Mouse (Mus musculus) ovary, postnatal 14 days (tissue): ENCODE measurements around the gene Trim21.

Experiments used
- DNase-seq: peaks from one replicate; pipeline ENCODE4 v3.0.0; 2022; ENCODE audit warnings: low spot score

Trim21 gene

DNA sequence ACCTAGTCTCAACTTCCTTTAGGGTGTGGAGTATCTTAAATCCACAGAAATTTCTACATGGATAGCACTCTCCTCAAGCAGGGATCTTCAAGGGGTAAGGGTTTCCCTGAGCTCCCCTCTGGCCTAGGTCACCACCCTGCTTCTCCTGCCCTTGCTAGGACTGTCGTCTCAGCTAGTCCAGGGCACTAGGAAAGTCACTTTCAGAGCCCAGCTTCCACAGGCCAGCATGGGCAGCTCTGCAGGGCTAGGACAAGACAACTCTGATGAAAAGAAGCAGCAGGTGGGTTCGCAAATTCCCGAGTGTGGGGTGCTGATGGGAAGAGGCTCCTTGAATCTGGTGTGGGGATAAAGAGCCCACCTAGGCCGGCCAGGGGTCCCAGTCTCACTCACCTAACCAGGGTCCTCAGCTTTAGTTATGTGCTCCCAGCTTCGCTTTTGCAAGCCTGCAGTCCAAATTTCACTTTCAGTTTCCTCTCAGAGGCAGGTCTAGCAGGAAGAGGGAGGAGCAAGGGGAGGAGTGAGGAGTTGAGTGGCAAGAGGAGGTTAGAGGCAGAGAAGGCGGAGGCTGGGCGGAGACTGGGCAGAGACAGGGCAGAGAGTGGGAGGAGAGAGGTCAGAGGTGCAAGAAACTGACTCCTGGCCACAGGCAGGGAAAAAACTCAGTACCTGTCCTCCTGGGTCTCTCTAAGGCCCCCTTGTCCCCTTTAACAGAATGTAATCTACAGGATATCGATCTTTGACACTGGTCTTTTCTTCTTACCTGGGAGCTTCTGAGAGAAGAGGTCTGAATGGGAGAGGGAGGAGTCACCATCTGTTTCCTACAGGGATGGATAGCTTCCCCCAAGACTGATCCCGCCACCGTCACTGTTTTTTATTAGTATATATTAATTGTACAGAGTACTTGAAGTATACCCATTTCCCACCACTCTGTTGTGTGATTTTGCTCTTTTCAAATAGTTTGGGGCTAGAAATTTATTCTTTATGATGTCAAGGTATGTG is at the start of gene Trim21:
TSS of gene Trim21 (minus strand) at position 488 of the 999 bp plus-strand sequence.
- DNase-seq = peak; percentile 73

DNA sequence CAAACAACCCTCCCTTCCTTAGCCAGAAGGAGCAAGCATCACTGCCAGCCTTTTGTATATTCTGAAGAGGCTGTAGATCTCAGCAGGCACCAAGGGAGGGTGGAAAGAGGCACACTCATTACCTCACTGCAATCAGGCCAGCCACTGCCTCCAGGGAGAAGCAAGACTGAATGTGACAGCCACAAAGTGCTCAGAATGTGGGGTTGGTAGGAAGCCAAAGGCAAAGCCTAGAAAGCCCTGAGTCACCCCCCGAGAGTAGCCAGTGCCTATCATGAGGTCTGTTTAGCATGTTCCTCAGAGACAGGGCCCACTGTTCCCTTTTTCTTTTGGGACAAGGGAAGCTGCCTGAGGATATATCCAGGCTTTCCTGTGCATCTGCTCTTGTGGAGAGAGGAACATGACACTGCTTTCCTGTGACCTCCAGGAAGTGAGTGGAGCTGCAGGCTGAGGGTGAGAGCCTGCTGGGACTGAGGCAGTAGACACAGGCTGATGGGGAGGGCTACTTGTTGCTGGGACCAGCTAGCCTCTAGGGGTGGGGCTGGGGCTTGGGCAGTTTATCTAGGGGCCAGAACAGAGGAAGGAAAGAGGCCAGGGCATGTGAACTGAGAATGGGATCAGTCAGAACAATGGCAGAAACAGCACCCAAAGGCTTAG is 32.2 kb upstream of the Trim21 start, which contains the start of gene Olfr552:
TSS of gene Olfr552 (plus strand) at position 393 of the 654 bp plus-strand sequence.
- no peak for DNase-seq

DNA sequence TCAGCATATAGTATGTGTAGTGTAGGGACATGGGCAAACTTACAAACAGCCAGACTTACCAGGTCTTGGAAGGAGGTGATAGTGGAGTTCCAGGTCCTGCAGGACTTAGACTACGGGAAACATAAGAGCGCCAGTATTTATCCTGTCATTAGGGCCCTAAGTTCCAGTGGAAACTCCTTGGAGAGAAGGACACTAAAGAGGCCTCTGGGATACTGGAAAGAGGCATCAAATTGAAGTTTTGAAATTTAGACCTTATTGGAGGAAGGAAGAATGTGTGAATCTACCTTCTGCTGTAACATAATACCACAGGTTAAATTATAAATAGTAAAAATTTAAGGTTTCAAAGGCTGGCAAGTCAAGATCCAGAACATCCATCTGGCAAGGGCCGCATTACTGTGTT is 26.5 kb upstream of the Trim21 start, which contains the start of gene Olfr551:
TSS of gene Olfr551 (minus strand) at position 101 of the 400 bp plus-strand sequence.
- no peak for DNase-seq

DNA sequence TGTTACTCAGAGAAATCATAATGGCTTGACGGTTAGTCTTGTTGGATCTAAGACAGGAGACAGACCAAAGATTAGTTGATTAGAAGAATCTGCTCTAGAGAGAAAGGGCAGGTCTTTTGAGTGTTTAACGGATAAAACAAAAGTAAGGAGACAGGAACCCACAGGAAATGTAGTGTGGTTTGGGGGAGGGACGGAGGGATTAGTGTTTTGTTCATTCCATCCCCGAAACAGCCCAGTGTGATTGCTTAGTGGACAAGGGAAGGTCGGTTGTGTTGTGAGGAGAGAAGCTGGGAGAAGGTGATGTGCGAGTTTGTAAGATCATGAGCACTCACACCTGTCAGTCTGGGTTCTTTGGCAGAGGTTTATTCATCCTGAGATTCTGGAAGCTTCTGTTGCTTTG is 10.7 kb upstream of the Trim21 start:
- no peak for DNase-seq

DNA sequence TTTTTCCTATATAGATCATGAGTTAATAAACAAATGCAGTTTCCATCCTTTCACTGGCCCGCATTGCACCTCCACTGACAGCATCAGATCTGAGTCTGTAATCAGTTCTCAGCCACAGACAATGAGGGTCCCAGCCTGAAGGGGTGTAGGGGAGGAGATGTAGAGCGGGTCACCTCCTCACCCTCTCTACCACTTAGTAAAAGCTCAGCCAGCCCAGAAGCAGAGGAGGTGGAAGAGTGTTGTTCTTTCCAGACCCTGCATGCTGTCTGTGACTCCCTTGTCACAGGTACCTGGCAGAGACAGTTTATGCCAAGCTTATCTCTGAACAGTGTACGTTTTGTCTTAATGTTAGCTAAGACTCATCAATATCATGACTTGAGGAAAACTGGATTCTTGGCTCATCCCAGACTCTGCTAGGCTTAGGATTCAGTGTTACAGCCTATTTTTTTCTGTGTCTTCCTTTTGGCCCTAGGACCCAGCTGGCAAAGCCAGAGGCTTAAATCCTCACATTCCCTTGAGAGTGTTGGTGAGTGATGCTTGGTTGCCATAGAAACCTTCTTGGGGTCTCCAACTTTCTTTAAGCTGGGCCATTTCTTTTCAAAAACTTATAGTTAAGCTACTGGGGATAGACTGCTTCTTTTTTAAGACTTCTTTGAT is 8.0 kb upstream of the Trim21 start:
- no peak for DNase-seq

DNA sequence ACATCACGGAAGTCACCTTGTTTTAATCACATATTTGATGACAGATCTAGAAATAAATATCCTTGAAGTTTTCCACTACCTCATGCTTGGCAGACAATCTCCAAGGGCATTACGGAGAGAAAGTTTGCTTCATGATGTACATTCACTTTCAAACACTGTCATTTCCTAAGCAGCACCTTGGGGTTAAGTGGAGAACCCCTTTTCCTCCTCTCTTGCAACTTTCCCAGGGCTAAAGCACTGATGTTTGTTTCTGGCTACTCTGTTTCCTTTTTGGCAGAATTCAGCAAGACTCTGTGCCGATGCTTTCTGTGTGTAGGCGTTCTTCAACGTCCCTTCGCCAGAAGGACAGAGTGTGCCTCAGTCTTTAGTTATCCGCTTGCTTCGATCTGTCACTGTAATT is 5.9 kb upstream of the Trim21 start, which contains the start of gene Olfr550:
TSS of gene Olfr550 (plus strand) at position 301 of the 400 bp plus-strand sequence.
- DNase-seq = no peak

DNA sequence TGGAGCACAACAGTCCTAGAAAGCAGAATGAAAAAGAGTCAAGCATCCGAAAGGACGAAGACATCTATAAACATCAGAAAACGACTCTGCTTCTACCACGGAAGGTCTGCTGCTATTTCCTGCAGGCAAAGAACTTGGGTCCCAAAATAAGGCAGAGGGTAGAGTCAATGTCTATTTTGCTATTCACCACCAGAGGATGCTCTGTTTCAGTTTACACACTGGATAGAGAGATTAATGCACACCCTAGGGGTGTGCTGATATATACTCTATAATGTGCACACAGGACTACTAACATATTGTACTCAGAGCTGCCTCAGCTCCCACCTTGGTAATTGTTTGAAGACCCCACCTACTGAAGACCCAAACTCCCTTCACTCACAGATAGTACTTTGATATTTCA is 933 bp upstream of the Trim21 start:
- DNase-seq = no peak

DNA sequence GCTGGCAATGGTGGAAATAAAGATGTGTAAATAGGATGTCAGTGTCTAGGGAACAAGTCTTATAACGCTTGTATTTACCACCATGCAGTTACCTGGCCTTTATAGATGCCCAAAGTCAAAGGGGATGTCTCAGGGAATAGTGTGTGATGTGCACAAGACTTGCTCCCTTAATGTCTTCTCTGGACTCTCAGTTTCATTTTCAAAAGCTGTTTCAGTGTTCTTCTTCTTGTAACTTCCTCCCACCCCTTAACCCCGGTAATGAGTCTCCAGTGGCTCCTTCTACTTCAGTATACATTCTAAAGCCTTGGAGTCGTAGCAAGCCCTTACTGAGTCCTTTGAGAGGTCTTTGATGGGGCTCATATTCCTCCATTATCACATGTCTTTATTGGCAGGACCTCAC is 12.0 kb downstream of the Trim21 start:
- no peak for DNase-seq

DNA sequence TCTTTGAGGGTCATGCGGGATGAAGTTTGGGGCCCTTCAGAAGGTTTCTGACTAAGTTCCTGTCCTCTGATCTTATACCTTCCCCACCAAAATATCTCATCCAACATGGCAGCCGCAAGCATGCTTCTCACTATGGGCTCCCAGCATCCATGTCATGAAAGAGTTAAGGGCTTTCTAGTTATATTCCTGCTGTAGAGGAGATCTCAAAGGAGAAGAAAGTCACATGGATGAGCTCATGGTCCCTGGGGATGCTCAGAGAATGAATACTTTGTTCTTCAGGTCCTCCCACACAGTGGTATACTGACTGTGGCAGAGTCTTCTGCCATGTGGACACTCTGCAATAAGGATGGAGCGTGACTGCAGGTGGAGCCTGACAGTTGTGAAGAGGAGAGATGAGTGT is 15.7 kb downstream of the Trim21 start, which contains the start of gene Olfr549:
TSS of gene Olfr549 (plus strand) at position 301 of the 400 bp plus-strand sequence.
- DNase-seq = no peak

DNA sequence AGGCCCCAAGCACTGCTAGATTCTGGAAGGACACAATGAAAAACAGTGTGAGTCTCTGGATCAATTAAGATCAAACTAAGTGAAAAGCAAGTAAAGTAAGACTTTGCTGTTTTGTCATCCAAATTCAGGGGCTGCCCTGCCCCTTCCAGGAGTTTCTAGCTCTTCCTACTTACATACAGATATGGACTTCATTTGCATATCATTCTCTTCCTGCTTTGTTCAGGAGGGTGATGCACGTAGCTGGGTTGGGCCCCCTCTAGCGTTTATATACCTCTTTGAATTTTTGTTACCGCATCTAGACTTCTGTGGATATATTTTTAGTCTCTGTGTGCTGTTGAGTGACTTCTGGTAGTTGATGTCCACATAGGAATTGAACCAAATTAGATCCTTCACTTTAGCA is 24.0 kb downstream of the Trim21 start:
- no peak for DNase-seq

DNA sequence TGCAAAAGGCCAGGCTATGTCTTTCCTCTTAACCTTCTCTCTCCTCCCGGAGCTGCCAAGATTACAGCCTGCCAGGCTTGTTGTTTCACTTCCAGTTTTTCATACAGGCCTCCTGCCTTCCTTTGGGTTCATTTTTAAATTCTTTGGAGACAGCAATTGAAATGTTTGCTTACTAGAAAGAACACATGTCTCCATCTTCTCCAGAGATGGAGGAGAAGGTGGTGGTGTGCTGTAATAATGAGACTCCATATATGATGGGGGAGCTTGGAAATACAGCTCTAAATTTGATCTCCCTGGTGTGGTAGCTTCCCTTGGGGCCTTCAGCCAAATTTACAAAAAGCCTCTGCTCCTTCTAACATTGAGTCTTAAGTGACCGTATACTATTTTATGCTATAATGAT is 24.7 kb downstream of the Trim21 start, which contains the start of gene Olfr548-ps1:
TSS of gene Olfr548-ps1 (plus strand) at position 301 of the 400 bp plus-strand sequence.
- DNase-seq = no peak

DNA sequence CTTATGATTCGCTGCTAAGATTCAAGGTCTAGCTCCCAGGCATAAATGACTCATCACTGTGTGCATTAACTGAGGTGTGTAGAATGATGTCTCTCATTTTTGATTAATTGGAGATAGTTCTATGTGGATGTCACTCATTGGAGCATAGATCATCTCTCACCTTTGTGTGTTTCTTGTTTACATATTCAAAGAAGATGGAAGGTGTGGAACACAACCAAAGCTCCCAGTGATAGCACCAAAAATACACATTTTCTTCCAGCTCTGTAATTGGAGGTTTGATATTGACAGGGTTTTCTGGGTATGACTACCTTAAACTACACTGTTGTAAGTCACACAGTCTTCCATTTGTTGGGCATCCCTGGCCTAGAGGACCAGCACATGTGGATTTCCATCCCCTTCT is 30.8 kb downstream of the Trim21 start, which contains the start of gene Olfr547:
TSS of gene Olfr547 (plus strand) at position 301 of the 400 bp plus-strand sequence.
- no peak for DNase-seq

DNA sequence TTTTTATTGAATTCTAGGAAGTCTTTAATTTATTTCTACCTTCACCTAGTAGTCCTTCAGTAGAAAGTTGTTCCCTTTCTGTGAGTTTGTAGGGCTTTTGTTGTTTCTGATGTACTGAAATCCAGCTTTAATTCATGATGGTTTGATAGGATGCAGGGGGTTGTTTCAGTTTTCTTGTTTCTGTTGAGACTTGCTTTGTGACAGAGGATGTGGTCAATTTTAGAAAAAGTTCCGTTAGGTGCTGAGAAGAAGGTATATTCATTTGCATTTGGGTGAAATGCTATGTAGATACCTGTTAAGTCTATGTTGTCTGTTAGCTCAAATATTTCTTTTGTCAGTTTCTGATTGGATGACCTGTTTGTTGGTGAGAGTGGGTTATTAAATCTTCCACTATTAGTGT is 36.2 kb downstream of the Trim21 start:
- DNase-seq = no peak

DNA sequence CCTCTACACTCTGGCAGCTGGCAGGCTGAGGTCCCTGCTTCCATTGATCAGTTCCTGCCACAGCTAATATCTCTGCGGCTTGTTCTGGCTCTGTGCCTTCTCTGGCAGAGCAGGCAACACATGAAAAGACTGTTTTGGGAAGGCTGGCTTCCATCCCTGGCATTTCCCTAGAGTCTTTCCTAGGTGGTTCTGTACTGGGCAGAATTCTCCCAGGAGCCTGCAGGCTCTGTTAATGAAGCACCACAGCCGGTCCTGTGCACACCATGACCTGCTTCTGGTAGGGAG is 48.3 kb downstream of the Trim21 start:
- DNase-seq = no peak

DNA sequence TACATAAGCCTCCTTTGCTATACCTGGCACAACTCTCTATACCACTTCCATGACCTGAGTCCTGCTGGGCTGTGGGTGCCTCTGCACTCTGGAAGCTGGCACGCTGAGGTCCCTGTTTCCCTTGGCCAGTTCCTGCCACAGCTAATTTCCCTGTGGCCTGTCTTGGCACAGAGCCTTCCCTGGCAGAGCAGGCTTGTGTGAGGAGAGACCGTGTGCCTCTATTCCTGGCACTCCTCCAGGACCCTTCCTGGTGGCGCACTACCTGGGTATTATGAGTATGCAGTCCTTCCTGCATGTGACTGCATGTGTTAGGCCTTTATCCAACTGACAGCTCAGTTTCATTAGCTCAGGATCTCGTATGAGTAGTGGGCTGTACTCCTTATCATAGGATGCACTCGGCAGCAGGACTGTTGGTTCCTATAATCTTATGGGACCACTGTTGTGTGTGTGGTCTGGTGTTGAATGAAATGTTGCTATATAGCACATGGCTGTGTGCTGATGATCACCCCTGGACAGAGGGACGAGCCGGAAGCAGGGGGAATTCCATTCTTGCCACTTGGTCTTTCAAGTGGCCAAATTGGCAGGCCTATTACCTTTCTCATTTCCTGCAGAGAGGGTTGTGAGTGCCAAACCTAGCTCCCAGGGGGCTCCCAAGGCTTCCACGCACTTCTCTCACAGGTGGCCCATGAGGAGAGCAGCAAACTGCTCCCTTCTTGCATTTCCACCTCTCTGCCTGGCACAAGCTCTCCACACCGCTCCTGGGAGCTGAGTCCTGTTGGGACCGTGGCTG is 48.8 kb downstream of the Trim21 start:
- peak; percentile 14 for DNase-seq

DNA sequence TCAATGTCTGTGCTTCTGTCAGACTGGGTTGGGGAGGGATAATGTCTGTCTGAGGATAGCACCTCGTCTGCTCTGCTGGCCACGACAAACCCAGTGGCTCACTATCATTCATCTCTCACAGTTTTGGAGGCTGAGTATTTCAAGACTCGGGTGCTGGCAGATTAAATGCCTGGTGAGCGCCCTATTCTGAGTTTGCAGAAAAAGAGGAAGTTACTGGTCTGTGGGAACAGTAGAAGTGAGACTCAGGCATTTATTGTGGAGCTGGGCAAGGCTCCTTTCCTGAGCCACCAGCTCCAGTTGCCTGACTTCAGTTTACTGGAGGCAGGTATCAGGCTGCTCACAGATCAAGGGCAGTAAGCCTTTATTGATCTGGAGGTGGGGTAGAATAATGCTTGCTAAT is 51.1 kb downstream of the Trim21 start:
- DNase-seq = no peak

DNA sequence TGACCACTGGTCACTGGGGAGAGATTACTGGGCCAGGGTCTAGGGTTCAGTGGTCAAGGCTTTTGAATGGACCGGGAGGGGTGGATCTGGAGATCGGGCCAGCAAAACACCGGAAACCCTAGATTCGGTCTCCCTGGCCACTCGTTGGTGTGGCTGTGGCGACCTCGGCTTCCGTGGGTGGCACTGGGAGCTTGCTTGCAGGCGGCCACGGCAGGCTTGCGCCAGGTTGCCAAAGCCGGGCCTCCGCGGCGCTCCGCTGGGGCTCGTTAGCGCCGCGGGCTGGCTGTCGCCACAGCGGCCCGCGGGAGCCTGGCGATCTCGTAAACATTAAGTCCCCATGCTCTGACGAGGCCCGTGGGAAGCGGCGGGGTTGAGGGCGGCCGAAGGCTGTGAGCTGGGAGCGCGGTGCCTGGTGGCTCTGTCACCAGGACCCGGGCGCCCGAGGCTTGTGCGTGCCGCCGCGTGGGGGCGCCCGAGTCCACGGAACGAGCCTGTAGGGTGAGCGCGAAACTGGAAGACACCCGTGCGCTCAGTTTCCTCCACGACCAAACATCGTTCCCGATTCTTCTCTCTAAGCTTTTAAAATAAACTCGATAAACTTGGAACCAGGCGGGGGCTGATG is 52.4 kb downstream of the Trim21 start:
- peak; percentile 84 for DNase-seq

DNA sequence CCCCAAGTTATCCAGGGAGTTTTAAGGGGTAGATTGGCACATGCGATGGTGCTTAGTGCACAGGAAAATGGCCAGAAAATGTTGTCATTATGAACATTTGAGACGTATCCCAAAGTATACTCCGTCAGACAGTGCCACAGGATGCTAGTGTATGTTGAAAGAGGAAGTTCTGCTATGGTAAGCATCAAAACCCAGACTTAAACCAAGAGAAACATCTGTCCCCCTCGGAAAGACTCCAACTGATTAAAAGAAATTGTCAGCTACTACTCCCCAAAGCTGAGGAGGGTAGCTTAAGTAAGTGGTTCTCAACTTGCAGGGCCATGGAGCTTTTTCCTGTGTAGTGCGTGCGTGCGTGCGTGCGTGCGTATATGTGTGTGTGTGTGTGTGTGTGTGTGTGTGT is 53.4 kb downstream of the Trim21 start:
- DNase-seq = no peak

DNA sequence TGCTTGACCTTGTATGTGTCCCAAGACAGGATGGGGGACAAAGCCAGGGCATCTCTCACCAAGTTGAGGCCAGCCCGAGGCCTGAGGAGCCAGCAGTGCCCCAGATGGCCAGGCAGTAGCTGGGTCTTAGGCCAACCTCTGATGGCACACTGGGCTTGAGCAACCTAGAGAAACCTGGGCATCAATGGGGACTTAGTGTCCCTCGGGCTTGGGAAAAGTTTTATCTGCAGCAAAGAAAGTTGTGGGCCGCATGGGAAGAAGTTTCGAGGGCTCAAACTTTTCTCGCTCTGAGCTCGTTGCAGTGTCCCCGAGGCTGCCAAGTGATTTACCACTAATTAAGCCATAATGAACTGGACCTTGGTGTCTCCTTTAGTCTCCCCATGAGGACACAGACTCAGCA is 55.6 kb downstream of the Trim21 start:
- no peak for DNase-seq

DNA sequence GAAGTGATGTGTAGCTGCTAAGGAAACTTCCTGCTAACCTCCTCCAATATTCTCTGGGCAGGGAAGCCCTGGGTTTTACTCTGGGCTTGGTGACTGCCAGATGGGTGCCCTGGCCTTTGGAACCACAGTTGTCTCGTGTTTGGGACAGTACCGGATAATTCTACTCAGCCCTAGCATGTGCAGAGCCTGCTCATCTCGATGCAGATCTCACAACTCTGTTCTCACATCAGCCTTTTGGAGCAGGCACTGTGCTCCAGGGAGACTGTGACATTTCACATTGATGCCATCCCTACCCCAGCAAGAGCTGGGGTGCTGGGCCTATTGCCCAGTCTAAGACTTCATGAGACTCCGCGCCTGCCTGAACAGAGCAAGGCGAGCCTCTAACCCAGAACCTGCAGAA is 56.6 kb downstream of the Trim21 start:
- DNase-seq = no peak

DNA sequence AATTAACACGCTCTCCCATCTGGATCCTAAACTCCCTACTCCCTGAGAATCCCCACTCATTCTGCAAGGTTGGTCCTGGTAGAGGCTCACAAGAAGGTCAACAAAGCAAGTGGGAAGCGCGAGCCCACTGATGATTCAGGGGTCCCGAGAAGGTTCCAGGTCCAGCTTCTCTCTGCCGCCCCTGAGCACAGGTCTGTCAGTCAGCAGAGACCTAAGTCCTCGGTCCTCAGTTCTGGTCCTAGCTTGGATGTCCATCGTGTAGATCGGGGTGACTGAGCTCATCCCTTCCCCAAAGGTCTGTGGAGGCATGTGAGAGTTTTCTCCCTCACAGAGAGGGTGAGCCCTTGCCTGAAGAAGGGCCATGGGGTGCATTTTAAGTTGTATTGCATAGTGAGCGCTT is 57.2 kb downstream of the Trim21 start:
- no peak for DNase-seq
